Mouse (Mus musculus) erythroblast, embryonic 14.5 days (primary cell): ENCODE data around the gene Pmis2.

Experiments
- GATA1 ChIP-seq: IDR thresholded peaks from 2 replicates; pipeline ENCODE4 v1.6.1; 2012; ENCODE audit warnings: low read length, inconsistent platforms, mixed read lengths
- TAL1 ChIP-seq: IDR thresholded peaks from 3 replicates; pipeline ENCODE4 v1.6.1; 2012; ENCODE audit warnings: low read length, inconsistent platforms, mixed read lengths

- TF ChIP-seq GATA1 (no peak), TAL1 (no peak)
Measured at GRCm38 (mm10) chr7:30707441-30707840, 36.0 kb upstream of the Pmis2 start.
